Mouse (Mus musculus) embryonic facial prominence, embryonic 14.5 days (tissue): Measurements from ENCODE around the gene Ubtf. TPM values are rescaled to one million over a fixed set of nuclear protein-coding genes. Genes with fewer than 3 reads are reported as not detected.

Source experiments
- ATAC-seq: fragments of 200-750 bp; cut with Nextera tagmentation; 2 replicates; pipeline ENCODE4 v1.8.0; 2017; ENCODE audit warnings: low read depth, moderate number of reproducible peaks, moderate TSS enrichment
- DNase-seq: peaks from one replicate; pipeline ENCODE4 v3.0.0-alpha.2; 2015; ENCODE audit warnings: low spot score
- H3K27ac ChIP-seq: fragments of 300-500 bp; sonication (generic); replicated peaks from 2 replicates; pipeline ENCODE4 v1.5.1; 2014; ENCODE audit warnings: low read depth, mild to moderate bottlenecking, low read length, moderate library complexity
- H3K27me3 ChIP-seq: fragments of 300-500 bp; sonication (generic); replicated peaks from 2 replicates; pipeline ENCODE4 v1.6.1; 2014; ENCODE audit warnings: low read length; ENCODE audit not compliant: control insufficient read depth, insufficient read depth
- H3K36me3 ChIP-seq: fragments of 300-500 bp; sonication (generic); 2 replicates; pipeline ENCODE4 v1.6.1; 2014; ENCODE audit warnings: low read length, mixed read lengths; ENCODE audit not compliant: control insufficient read depth, insufficient read depth
- H3K4me1 ChIP-seq: fragments of 300-500 bp; sonication (generic); 2 replicates; pipeline ENCODE4 v1.6.1; 2014; ENCODE audit warnings: antibody characterized with exemption, low read length; ENCODE audit not compliant: control insufficient read depth, insufficient read depth
- H3K4me2 ChIP-seq: fragments of 300-500 bp; sonication (generic); 2 replicates; pipeline ENCODE4 v1.6.1; 2014; ENCODE audit warnings: low read depth, mild to moderate bottlenecking, low read length, moderate library complexity, mixed read lengths
- H3K4me3 ChIP-seq: fragments of 300-500 bp; sonication (generic); 2 replicates; pipeline ENCODE4 v1.5.1; 2014; ENCODE audit warnings: low read depth, mild to moderate bottlenecking, low read length
- H3K9ac ChIP-seq: fragments of 300-500 bp; sonication (generic); 2 replicates; pipeline ENCODE4 v1.6.1; 2014; ENCODE audit warnings: low read depth, mild to moderate bottlenecking, low read length, moderate library complexity, mixed read lengths
- H3K9me3 ChIP-seq: fragments of 300-500 bp; sonication (generic); 2 replicates; pipeline ENCODE4 v1.6.1; 2016; ENCODE audit warnings: low read length; ENCODE audit not compliant: control insufficient read depth
- WGBS: fragments of 180-500 bp; shearing (Covaris S2); extraction: QIAGEN DNeasy Blood & Tissue Kit; methylation state at CpG from one replicate; pipeline ENCODE4 v1.1.7; 2014; 5-methylcytosine and 5-hydroxymethylcytosine counted together
- polyA plus RNA-seq: library from polyadenylated mRNA; unstranded; fragments of >200 nt; fragmentation: Nextera tagmentation; extraction: Ambion mirVana; gene quantifications from 2 replicates; pipeline ENCODE4 v1.2.1, GENCODE M21; 2014

Gene Ubtf
- polyA plus RNA-seq, 1 experiment from 2014 or later = 73.3 TPM

GRCm38 (mm10) chr11:102290141-102290540, 29.4 kb downstream of the Ubtf start:
- Histone ChIP-seq H3K4me1 (peaks cover 20% of the 10 kb centered on the region), H3K4me3 (no peak overlapping the region), H3K27me3 (no peaks in the 10 kb centered on the region), H3K27ac (no peak overlapping the region), H3K9me3 (no peaks in the 10 kb centered on the region), H3K4me2 (no peak overlapping the region), H3K9ac (no peak overlapping the region), H3K36me3 (peaks cover 67% of the 10 kb centered on the region)
- no peak for ATAC-seq
- WGBS = 73% methylated on average over 4 of the region's 4 CpGs
- DNase-seq = no peak

- ATAC-seq = no peak
- no peak overlapping the region for H3K4me3 ChIP-seq
- no peak overlapping the region for H3K4me2 ChIP-seq
- peaks cover 15% of the 10 kb centered on the region for H3K4me1 ChIP-seq
- DNase-seq = no peak
- no peaks in the 10 kb centered on the region for H3K27me3 ChIP-seq
- 42% methylated on average over 6 of the region's 6 CpGs for whole genome bisulfite sequencing
- H3K27ac ChIP-seq = no peak overlapping the region
- H3K36me3 ChIP-seq = peaks cover 67% of the 10 kb centered on the region
- H3K9me3 ChIP-seq = no peaks in the 10 kb centered on the region
- no peak overlapping the region; the same call in 1 of the 2 replicates for H3K9ac ChIP-seq
These were observed 29.9 kb downstream of the Ubtf start for GRCm38 (mm10) chr11:102289511-102290100.

GRCm38 (mm10) chr11:102288913-102289312, 30.6 kb downstream of the Ubtf start:
- H3K9ac ChIP-seq = no peak overlapping the region
- H3K36me3 ChIP-seq = peaks cover 61% of the 10 kb centered on the region
- peaks cover 10% of the 10 kb centered on the region for H3K4me1 ChIP-seq
- H3K27ac ChIP-seq = no peak overlapping the region
- no peak overlapping the region for H3K4me2 ChIP-seq
- WGBS = 73% methylated on average over 2 of the region's 2 CpGs
- ATAC-seq = no peak
- H3K4me3 ChIP-seq = no peak overlapping the region
- DNase-seq = no peak
- no peaks in the 10 kb centered on the region for H3K9me3 ChIP-seq
- H3K27me3 ChIP-seq = no peaks in the 10 kb centered on the region

GRCm38 (mm10) chr11:102288027-102288804, 31.3 kb downstream of the Ubtf start:
- H3K36me3 ChIP-seq = peaks cover 54% of the 10 kb centered on the region
- no peak overlapping the region for H3K9ac ChIP-seq

GRCm38 (mm10) chr11:102287485-102287884, 32.1 kb downstream of the Ubtf start:
- 85% methylated on average over 8 of the region's 8 CpGs for WGBS
- no peak for DNase-seq
- ATAC-seq = no peak
- peaks cover 47% of the 10 kb centered on the region for H3K36me3 ChIP-seq
- H3K27ac ChIP-seq = no peak overlapping the region
- H3K9me3 ChIP-seq = no peaks in the 10 kb centered on the region
- no peaks in the 10 kb centered on the region for H3K27me3 ChIP-seq
- H3K9ac ChIP-seq = no peak overlapping the region
- no peak overlapping the region for H3K4me2 ChIP-seq
- H3K4me3 ChIP-seq = no peak overlapping the region
- peaks cover 10% of the 10 kb centered on the region for H3K4me1 ChIP-seq

More at GRCm38 (mm10) chr11:102288027-102288804, 31.3 kb downstream of the Ubtf start:
- Histone ChIP-seq H3K27me3 (no peaks in the 10 kb centered on the region), H3K4me3 (no peak overlapping the region), H3K4me1 (peaks cover 10% of the 10 kb centered on the region), H3K9me3 (no peaks in the 10 kb centered on the region), H3K4me2 (no peak overlapping the region), H3K27ac (no peak overlapping the region)
- DNase-seq = no peak
- 86% methylated on average over 8 of the region's 8 CpGs for WGBS
- no peak for ATAC-seq

- H3K4me1 ChIP-seq = peaks cover 10% of the 10 kb centered on the region
- peak overlapping the region; percentile 70 for H3K27ac ChIP-seq
- 4% methylated on average over 31 of the region's 31 CpGs for WGBS
- no peak for DNase-seq
- ATAC-seq = peak; percentile 58
- H3K4me2 ChIP-seq = peak overlapping the region; percentile 82
- peaks cover 25% of the 10 kb centered on the region for H3K36me3 ChIP-seq
- H3K9me3 ChIP-seq = no peaks in the 10 kb centered on the region
- no peaks in the 10 kb centered on the region for H3K27me3 ChIP-seq
- H3K4me3 ChIP-seq = peak overlapping the region; percentile 72
- peak overlapping the region; percentile 84 for H3K9ac ChIP-seq
These were observed 34.3 kb downstream of the Ubtf start for GRCm38 (mm10) chr11:102285095-102285834.

- Histone ChIP-seq H3K9ac (peak within 1 kb of the TSS; percentile 84), H3K36me3 (peaks cover 23% of the 10 kb centered on the region), H3K27me3 (no peaks in the 10 kb centered on the region), H3K9me3 (no peaks in the 10 kb centered on the region), H3K4me1 (peaks cover 10% of the 10 kb centered on the region), H3K27ac (peak within 1 kb of the TSS; percentile 70), H3K4me3 (peak within 1 kb of the TSS; percentile 72), H3K4me2 (peak within 1 kb of the TSS; percentile 82)
- under 1% methylated on average over 32 of the region's 32 CpGs for WGBS
- ATAC-seq (peak; percentile 90), DNase-seq (peak; percentile 100)
These were observed 34.9 kb downstream of the Ubtf start, which contains the start of gene Tmub2 for GRCm38 (mm10) chr11:102284501-102285094. Gene Tmub2 (plus strand): TSS chr11:102284931.

- peaks cover 18% of the 10 kb centered on the region for H3K36me3 ChIP-seq
- no peak for ATAC-seq
- 81% methylated on average over 6 of the region's 6 CpGs for WGBS
- no peaks in the 10 kb centered on the region for H3K9me3 ChIP-seq
- no peaks in the 10 kb centered on the region for H3K27me3 ChIP-seq
- H3K27ac ChIP-seq = no peak overlapping the region; the same call in 1 of the 2 replicates
- H3K4me3 ChIP-seq = peak overlapping the region; percentile 72
- H3K9ac ChIP-seq = no peak overlapping the region
- DNase-seq = no peak
- H3K4me2 ChIP-seq = peak overlapping the region; percentile 82
- H3K4me1 ChIP-seq = peaks cover 10% of the 10 kb centered on the region
These were observed 35.6 kb downstream of the Ubtf start for GRCm38 (mm10) chr11:102283922-102284321.
